Mouse (Mus musculus) myocyte (in vitro differentiated cells): Measurements from ENCODE around the gene Shank2.
A peak's percentile ranks its signal among the peaks of the same experiment; 100 is the strongest.

Experiments
- CEBPB ChIP-seq: IDR thresholded peaks from 2 replicates; pipeline ENCODE4 v1.6.1; 2011; ENCODE audit warnings: mild to moderate bottlenecking, moderate library complexity; ENCODE audit not compliant: poor library complexity, insufficient read depth, severe bottlenecking
- MYOD1 ChIP-seq, 3 experiments: IDR thresholded peaks; one replicate each; pipeline ENCODE4 v1.6.1; 2011; ENCODE audit warnings: control low read depth in 2 of 3, low read depth in 2 of 3, mild to moderate bottlenecking in 2 of 3, moderate library complexity in 1 of 3; ENCODE audit not compliant: insufficient read length in 2 of 3, control insufficient read depth in 1 of 3
- POLR2A ChIP-seq: IDR thresholded peaks from one replicate; pipeline ENCODE4 v1.6.1; 2011; ENCODE audit warnings: low read depth, mild to moderate bottlenecking, control low read depth, moderate library complexity; ENCODE audit not compliant: insufficient read length
- TCF3 ChIP-seq: IDR thresholded peaks from one replicate; pipeline ENCODE4 v1.6.1; 2011; ENCODE audit warnings: low read depth, control low read depth; ENCODE audit not compliant: insufficient read length
- USF1 ChIP-seq: IDR thresholded peaks from one replicate; pipeline ENCODE4 v1.6.1; 2011; ENCODE audit warnings: low read depth, mild to moderate bottlenecking, control low read depth, moderate library complexity

GRCm38 (mm10) chr7:144447146-144447545, 445.4 kb downstream of the Shank2 start:
- TF ChIP-seq POLR2A (no peak), USF1 (no peak), MYOD1 (IDR thresholded peaks at IDR 0.05; ENCODE audit: control insufficient read depth in 1 of 3, insufficient read length in 2 of 3, low read depth in 2 of 3) (peak in 2 of 3 experiments; percentile 13 to 27), TCF3 (no peak), CEBPB (no peak)
